Mouse (Mus musculus) left cerebral cortex, postnatal 10 days (tissue): ENCODE results near the gene Ypel2. TPM values are rescaled to one million over a fixed set of nuclear protein-coding genes. Genes with fewer than 3 reads are reported as not detected.

Source experiments
- DNase-seq, 2 experiments: peaks; one replicate each; pipeline ENCODE4 v3.0.0; 2021 to 2022; ENCODE audit warnings: low spot score in 2 of 2, mixed read lengths in 1 of 2; ENCODE audit errors: extremely low spot score in 1 of 2
- intact Hi-C: fragments of 180-260 bp; cut with DNase I; formaldehyde crosslinking; loops from one replicate; pipeline ENCODE4 v1.15.1; 2025
- total RNA-seq, 2 experiments: library from RNA; stranded (reverse); gene quantifications; 2 replicates each; pipeline ENCODE4 v1.2.3; 2021

Ypel2 gene
- total RNA-seq, 2 experiments from 2014 or later: 21.4 to 22.4 TPM

DNA sequence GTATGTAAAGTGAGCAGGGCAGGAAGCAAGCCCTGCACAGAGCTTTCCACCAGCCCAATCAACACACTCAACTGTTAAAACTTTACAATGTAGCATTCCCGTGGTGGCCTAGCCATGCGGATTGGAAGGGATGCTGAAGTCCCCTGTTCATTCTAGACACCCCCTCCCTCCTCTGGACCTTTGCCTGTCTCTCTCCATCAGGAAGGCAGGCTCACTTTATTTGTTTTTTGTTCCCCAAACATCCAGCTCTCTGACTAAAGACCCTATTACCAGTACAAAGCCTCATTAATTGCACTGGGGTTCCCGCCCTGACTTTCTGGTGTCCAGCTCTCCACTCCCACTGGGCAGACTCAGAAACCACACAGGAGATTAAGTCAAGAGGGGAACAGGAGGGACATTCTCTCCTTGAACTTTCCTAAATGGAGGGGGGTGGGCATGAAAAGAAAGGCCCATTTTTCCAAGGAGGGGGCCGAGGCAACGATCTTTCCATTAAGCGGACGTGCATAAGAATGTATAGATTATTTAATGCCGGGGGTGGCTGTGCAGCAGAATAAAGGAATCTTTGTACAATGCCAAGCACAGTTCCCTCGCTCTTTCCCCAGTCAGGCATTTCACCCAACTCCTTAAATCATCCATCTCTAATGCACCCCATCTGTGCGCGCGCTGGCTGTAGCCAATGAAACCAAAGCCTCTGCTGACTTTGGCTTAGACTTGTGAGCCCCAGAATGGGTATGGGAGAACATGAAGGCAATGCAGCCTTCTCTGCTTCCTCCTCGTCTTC is 24.3 kb downstream of the Ypel2 start:
- DNase-seq: no peak
- intact Hi-C loops: no loop called here

DNA sequence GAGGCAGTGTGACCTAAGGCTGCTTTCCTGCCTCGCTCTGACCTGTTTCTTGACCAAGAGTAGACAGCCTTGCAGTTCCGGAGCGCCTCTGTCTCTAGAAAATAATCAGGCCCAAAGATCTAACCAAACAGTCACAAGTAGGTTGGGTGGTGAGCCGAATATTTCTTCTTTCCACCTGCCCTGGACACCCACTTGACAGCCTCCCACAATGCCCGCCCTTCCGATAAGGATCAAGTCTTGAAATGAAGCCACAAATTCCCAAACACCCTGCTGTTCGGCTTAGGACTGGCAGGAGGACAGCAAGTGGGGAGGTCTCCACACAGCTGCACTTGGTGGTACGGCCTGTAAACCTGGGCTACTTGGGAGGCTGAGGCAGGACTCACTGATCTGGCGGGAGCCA is 26.0 kb downstream of the Ypel2 start:
- no peak for DNase-seq
- intact Hi-C loops: no loop called here

DNA sequence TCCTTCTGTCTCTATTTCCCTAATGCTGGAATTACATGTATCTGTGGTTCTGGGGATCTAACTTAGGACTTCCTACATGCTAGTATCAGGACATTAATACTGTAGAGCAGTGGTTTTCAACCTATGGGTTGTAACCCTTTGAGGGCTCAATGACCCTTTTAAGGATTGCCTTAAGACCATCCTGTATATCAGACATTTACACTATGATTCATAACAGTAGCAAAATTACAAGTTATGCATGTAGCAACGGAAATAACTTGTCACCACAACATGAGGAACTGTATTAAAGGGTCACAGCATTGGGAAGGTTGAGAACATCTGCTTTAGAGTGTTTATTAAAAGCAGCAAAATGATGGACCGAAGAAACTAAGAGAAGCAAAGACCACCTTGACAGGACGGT is 26.8 kb downstream of the Ypel2 start:
- intact Hi-C loops: no loop called here
- DNase-seq: no peak

DNA sequence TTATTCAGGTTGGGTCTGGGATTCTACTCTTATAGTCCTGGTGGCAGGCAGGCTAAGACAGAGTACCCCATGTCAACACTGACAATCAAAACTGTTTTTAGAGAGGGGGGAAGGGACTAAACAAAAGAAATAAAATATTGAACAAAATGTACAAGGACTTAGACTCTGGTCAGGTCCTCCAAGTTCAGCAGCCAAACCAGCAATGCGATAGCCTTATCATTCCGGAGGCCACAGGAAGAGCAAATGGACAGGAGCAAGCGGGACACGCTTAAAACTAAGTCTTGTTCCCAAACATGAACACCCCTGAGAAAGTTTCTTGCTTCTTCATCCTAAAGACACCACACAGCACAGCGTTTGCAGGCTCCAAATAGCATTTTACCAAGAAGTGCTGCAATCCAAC is 28.4 kb downstream of the Ypel2 start:
- no peak for DNase-seq
- intact Hi-C loops: no loop called here

DNA sequence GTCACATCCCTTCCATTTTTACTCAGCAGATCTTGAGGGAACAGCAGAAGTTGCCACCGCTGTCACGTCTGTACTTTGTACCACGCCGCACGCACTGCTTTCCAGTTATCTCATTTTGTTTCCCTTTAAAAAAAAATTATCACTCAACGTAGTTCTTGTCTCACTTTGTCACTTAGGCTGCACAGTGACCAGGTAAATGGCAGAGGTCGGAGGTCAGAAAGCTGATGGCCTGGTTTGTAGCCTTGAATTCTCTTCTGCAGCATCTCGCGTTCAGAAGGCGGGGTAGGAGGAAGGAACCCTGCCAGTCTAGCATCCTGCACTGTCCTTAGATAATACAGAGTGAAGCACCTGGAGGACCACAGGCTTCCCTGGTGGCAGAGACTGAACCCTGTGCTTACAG is 29.8 kb downstream of the Ypel2 start:
- intact Hi-C loops: no loop called here
- no peak for DNase-seq

DNA sequence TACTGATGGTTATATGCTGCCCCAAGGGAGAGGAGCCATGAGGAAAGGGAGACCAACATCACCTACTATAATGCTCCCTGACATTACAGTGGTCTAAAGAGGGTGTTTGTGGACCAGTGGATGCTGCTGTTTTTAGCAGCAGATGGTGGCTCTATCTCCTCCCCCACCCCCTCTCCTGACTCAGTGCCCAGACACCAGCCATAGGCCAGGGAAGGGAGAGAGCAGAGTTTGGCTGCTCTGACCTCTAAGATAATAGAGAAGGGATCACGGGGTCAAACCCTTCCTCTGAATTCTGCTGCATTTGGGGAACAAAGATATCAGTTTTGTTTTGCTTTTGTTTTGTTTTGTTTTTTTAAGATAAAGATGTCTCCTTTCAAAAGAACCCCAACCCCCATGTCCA is 30.5 kb downstream of the Ypel2 start:
- intact Hi-C loops: no loop called here
- DNase-seq: no peak

DNA sequence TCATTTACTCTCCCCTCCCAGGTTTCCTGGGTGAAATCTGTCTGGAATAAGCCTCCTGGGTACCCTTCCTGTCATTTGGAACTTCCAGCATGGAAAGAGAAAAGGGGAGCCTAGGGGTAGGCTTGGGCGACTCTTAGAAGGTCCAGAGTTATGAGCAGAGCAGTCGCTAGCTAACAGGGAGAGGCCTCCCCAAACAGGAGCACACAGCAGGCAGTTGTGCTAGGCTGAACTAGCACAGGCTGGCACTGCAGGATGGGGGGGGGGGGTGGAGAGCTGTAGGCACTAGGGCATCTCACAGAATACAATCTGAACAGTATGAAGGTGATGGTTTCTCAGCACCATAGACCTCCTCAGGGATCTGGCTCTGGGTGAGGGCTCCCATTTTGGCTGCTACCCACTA is 31.1 kb downstream of the Ypel2 start:
- intact Hi-C loops: no loop called here
- DNase-seq: no peak

DNA sequence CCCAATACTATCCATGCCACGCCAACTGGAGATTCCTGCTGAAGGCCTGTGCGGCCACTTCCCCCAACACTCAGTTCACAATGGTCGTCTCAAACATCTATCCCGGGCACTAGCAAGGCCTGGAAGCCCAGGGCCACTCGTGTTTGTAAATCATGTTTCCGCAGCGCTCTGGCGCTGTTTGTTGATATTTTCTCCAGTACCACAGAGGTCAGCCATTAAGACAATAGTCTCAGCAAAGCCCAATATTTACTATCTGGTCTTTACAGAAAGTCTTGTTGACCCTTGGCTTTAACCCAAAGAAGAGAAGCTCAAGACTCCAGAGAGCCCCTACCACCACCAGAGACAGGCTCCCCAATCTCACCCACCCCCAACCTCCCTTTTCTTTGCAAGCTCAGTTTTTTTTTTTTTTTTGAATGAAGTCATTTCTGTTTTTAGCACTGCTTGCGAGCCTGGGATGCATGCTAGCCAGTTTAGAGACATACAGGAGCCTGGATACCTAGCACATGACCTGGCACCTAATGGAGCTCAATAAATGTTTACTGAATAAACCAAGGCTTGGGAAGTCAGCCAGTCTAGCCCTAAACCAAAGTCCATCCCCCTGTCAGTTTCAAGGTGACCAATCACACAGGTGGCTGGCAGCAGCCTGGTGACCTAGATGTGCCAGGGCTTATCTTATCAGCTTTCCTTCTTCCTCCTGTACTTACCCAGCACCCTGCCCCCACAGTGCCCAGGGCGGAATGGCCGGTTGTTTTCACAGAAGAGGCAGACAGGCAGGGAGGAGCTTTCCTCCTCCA is 31.8 kb downstream of the Ypel2 start:
- DNase-seq: peak in 1 of 2 experiments; percentile 59
- intact Hi-C loops: no loop called here

DNA sequence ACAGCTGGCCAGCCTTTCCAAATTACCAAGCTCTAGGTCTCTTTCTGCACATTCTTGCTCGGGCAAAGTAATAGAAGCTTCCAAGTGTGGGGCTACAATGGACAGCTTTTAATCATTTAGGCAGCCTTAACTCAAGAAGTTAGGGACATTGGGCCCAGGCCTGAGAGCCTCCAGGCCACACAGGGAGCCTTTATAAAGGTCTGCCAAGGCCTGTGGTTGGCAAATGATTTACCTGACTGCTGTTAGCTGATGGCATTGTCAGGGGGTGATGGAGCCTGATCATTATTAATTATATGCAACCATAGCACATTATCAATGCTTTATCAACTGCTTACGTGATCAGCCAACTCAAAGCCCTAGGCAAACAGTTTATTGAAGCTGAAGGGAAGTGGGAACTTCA is 33.2 kb downstream of the Ypel2 start:
- intact Hi-C loops: no loop called here

DNA sequence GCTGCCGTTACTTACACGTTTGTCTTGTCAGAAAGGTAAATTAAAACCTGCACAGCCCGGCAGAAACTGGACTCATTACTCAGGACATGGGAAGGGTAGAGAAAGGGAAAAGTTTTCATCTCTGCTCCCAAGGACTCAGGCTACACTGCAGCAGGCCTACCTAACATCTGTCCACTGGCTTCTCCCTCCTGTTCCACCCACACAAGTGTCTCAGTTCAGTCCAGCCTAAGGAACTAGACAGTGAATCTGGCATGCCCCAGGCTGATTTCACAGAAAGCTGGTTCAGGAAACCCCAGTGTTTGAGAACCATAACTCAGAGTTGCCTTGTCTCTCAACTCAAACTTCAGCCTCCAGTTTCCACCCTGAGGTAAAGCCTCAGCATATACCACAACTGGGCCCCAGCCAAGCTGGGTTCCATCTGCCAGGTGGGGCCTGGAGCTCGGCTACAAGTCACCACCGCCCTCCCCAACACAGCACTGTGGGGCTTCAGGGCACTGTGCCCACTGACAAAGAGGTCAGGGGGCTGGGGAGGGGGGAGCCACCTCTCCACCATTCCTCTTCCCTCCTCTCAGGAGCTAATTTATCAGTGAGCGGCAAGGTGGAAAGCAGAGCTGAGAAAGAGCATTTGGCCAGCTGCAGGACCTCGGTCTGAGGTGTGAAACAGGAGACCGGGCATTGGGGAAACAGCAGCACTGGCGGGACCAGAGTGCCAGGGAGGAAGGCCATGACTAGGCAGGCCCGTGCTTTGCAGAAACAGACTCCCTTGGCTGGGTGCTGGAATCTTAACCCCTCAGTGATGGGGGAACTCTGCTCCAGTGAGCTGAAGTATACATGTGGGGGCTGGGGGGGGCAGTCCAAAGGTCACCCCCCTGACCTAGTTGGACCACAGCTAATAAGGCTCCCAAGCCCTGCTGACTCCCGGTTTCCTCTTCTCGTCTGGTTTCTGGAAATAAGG is 34.5 kb downstream of the Ypel2 start:
- intact Hi-C loops: no loop called here

More for the DNA sequence above, 33.2 kb downstream of the Ypel2 start:
- no peak for DNase-seq

DNA sequence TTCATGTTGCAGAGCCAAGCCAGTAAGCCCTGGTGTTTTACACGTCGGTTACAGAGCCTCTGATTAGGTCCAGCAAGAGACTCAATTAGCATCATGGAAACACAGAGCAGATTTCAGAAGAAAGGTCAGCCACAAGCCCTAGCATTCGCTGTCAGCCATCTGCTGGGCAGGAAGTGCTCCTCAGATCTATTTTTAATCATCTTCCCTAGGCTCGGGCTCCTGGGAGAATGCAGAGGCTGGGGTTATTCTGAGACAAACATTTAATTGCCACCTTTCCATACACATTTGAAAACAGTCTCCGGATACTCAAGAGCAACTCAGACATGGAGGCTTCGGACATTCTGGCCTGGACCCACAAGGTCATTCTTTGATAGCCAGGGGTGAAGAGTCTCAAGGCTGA is 35.3 kb downstream of the Ypel2 start:
- DNase-seq: no peak
- intact Hi-C loops: no loop called here

More for the DNA sequence above, 34.5 kb downstream of the Ypel2 start:
- no peak for DNase-seq

DNA sequence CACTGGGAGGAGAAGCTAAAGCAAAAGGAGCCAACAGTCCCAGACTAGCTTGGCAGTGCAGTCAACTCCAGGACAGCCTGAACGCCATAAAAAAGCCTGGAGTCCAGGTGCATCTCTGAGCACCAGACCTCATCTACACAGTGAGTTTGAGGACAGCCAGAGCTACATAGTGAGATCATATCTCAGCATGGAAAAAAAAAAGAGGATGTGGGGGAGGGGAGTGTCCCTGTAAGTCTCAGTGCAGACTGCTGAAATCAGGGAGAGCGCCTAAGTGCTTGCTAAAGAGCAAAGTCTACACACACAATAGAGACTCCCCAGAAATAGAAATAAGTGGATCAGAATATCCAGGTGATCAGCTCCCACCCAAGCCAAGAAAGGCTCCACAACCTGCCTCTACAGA is 37.1 kb downstream of the Ypel2 start:
- no peak for DNase-seq
- intact Hi-C loops: no loop called here

DNA sequence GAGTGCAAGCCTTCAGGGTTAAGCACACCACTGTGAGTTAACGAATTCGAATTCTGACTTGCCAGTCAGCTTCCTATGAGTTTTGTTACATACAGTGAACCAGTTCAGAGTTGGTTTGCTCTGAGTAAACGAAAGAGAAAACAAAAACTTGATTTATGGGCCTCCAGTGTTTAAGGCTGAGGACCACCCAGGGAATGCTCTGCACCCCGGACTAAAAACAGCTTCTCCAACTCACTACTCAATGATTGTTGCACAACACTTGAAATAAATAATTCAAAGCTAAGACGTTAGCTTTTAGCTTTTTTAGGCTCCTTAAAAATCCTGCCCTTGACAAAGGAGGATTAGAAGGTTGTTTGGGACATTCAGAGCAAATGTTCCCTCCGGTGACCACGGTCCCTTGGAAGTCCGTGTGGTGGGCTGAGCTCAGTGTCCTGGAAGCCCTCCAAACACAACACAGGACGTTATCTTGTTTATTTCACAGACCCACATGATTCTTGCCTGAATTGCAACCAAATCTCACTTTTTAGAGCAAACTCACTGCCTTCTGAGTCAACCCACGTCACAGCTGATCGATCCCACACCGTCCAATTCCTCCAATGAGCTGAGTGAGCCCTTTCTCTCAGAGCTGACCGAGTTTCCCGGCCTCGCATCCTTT is 38.8 kb downstream of the Ypel2 start:
- DNase-seq: peak in 1 of 2 experiments; percentile 61
- intact Hi-C loops: no loop called here

DNA sequence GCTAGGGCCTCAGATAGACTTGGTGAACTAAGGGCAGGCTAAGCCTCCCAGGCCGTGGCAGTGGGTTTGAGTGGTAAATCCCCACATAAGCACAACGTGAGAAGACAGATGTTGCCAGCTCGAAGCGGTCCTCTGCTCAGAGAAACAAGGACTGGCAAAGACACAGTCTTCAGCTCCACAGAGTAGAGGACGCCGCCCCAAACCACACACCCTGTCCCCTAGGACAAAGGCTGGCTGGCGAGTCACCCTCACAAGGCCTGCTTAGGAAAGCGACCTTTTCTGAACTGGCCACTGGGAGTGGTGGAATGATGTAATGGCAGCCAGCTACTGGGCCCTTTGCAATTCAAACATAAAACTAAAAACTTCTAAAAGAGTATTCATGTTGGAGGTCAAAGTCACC is 40.4 kb downstream of the Ypel2 start:
- intact Hi-C loops: no loop called here
- DNase-seq: no peak

DNA sequence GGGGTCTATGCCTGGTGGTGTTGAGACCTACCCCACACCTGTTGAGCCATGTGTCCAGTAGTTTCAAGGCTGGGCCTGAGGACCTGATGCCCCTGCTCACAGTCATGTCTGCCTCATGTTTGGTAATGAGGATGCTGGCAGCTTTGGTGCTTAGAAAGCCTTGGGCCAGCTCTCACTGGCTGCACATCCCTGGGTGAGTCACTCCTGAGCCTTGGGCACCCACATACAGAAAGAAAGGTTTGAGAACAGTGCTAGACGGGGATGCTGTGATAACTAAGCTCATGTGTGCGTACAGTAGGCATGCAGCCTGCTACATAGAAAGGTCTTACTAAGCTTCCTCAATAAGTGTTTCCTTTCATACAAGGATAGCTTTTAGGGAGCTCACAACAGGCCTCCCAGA is 40.8 kb downstream of the Ypel2 start:
- intact Hi-C loops: no loop called here

DNA sequence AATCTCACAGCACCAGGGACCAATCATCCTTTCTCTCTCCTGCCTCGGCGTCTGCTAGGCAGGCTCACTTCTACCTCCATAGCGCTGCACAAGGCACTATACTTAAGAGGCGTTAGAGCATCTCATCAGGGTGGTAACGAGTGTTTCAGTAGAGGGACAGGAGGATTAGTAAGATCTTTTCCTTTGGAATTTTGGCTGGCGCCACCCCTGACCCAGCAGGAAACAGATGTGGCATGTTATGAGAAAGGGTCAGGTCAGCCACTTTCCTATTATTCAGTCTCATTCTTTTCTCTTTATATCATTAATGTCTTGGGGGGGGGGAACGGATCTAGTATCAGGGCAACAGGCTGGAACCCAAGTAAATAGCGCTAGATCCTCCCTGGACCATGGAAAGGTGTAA is 41.8 kb downstream of the Ypel2 start:
- intact Hi-C loops: no loop called here
- DNase-seq: no peak

More for the DNA sequence above, 40.8 kb downstream of the Ypel2 start:
- no peak for DNase-seq

DNA sequence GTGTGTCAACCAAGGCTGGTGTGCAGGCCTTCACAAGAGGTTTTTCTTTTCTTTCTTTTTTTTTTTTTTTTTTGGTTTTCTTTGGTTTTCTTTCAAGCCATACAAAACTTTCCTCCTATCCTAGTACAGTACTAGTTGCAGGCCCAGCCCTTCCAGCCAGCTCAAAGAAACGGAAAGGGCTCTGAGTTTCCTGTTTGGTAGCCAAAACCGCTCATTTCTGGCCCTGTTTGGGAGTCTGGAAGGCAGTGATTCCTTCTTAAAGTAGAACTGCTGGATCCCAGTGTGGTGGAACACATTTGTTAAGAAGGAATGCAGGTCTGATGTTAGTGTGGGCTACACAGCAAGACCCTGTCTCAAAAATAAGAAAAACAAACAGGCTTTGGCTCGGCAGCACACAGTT is 43.0 kb downstream of the Ypel2 start:
- DNase-seq: no peak
- intact Hi-C loops: no loop called here

DNA sequence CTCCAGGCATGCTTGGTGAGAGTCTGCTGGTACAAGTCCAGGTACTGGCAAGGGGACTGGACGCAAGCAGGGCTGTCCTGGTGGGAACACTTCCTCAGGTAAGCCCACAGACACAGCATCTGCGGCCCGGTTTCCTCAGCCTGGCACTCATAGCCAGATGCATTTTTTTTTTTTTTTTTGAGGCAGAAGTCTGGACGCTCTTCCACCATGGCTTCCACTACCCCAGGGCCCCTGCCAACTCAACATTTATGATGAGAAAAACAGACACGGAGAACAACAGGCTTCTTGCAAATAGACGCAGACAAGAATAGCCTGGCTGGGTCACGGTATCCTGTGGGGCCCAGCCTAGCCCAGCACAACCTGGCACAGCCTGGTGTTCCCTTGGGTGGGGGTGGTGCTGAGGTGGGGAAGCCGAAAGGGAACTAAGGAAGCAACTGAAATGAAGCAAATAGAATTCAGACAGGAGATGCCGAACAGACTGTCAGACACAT is 43.5 kb downstream of the Ypel2 start:
- DNase-seq: no peak
- intact Hi-C loops: loop anchor here (5.0 kb wide), 1 partner anchor 42 kb away; the partner anchor contains the start of gene Ypel2
